Mouse (Mus musculus) midbrain, embryonic 11.5 days (tissue): ENCODE data around the gene Fgf4. TPM values are rescaled to one million over a fixed set of nuclear protein-coding genes. Genes with fewer than 3 reads are reported as not detected.

Source experiments
- ATAC-seq: fragments of 200-750 bp; cut with Nextera tagmentation; 2 replicates; pipeline ENCODE4 v1.8.0; 2017; ENCODE audit warnings: moderate TSS enrichment, moderate library complexity; ENCODE audit not compliant: low FRiP score
- DNase-seq: peaks from one replicate; pipeline ENCODE4 v3.0.0; 2015; ENCODE audit warnings: low spot score; ENCODE audit errors: missing footprints
- H3K27ac ChIP-seq: fragments of 300-500 bp; sonication (generic); 2 replicates; pipeline ENCODE4 v1.5.1; 2014; ENCODE audit warnings: low read depth, low read length
- H3K27me3 ChIP-seq: fragments of 300-500 bp; sonication (generic); 2 replicates; pipeline ENCODE4 v1.6.1; 2014; ENCODE audit warnings: mild to moderate bottlenecking, low read length, moderate library complexity, mixed read lengths; ENCODE audit not compliant: control insufficient read depth, insufficient read depth
- H3K36me3 ChIP-seq: fragments of 300-500 bp; sonication (generic); 2 replicates; pipeline ENCODE4 v1.6.1; 2014; ENCODE audit warnings: mild to moderate bottlenecking, low read length, moderate library complexity, mixed read lengths; ENCODE audit not compliant: control insufficient read depth, insufficient read depth
- H3K4me1 ChIP-seq: fragments of 300-500 bp; sonication (generic); 2 replicates; pipeline ENCODE4 v1.6.1; 2014; ENCODE audit warnings: low read length; ENCODE audit not compliant: control insufficient read depth, insufficient read depth
- H3K4me2 ChIP-seq: fragments of 300-500 bp; sonication (generic); 2 replicates; pipeline ENCODE4 v1.6.1; 2014; ENCODE audit warnings: mild to moderate bottlenecking, moderate library complexity
- H3K4me3 ChIP-seq: fragments of 300-500 bp; sonication (generic); 2 replicates; pipeline ENCODE4 v1.5.1; 2014; ENCODE audit warnings: low read depth, low read length
- H3K9ac ChIP-seq: fragments of 300-500 bp; sonication (generic); 2 replicates; pipeline ENCODE4 v1.6.1; 2014; ENCODE audit warnings: low read length
- H3K9me3 ChIP-seq: fragments of 300-500 bp; sonication (generic); 2 replicates; pipeline ENCODE4 v1.6.1; 2016; ENCODE audit warnings: low read length; ENCODE audit not compliant: control insufficient read depth
- WGBS: fragments of 180-500 bp; shearing (Covaris S2); extraction: QIAGEN DNeasy Blood & Tissue Kit; methylation state at CpG from one replicate; pipeline ENCODE4 v1.1.7; 2014; 5-methylcytosine and 5-hydroxymethylcytosine counted together
- polyA plus RNA-seq: library from polyadenylated mRNA; unstranded; fragments of >200 nt; fragmentation: Nextera tagmentation; extraction: Ambion mirVana; gene quantifications from 2 replicates; pipeline ENCODE4 v1.2.1, GENCODE M21; 2014

Gene Fgf4
- polyA plus RNA-seq, 1 experiment from 2014 or later, result not detected

- Histone ChIP-seq H3K4me1 (peaks cover 10% of the 10 kb centered on the region), H3K4me3 (no peak overlapping the region), H3K9ac (no peak overlapping the region), H3K4me2 (peak overlapping the region; percentile 37; the same call in 1 of the 2 replicates), H3K9me3 (no peaks in the 10 kb centered on the region), H3K27ac (no peak overlapping the region), H3K36me3 (no peaks in the 10 kb centered on the region), H3K27me3 (peaks cover 64% of the 10 kb centered on the region)
- DNase-seq, result peak; percentile 89
- ATAC-seq, result no peak
- WGBS, result under 1% methylated on average over 15 of the region's 15 CpGs
Measured at GRCm38 (mm10) chr7:144862126-144862525, 15.0 kb downstream of the Fgf4 start.

GRCm38 (mm10) chr7:144862712-144863111, 15.5 kb downstream of the Fgf4 start:
- WGBS, result 4% methylated on average over 18 of the region's 18 CpGs
- H3K4me3 ChIP-seq, result no peak overlapping the region
- H3K4me1 ChIP-seq, result peaks cover 10% of the 10 kb centered on the region
- H3K9ac ChIP-seq, result no peak overlapping the region
- DNase-seq (no peak), ATAC-seq (no peak)
- no peak overlapping the region for H3K4me2 ChIP-seq
- H3K27me3 ChIP-seq, result peaks cover 64% of the 10 kb centered on the region
- H3K36me3 ChIP-seq, result no peaks in the 10 kb centered on the region
- no peaks in the 10 kb centered on the region for H3K9me3 ChIP-seq
- H3K27ac ChIP-seq, result no peak overlapping the region

GRCm38 (mm10) chr7:144863196-144863595, 16.0 kb downstream of the Fgf4 start:
- no peak overlapping the region for H3K9ac ChIP-seq
- no peaks in the 10 kb centered on the region for H3K9me3 ChIP-seq
- whole genome bisulfite sequencing, result 2% methylated on average over 11 of the region's 11 CpGs
- peaks cover 10% of the 10 kb centered on the region for H3K4me1 ChIP-seq
- H3K4me3 ChIP-seq, result no peak overlapping the region
- H3K4me2 ChIP-seq, result no peak overlapping the region
- peaks cover 64% of the 10 kb centered on the region for H3K27me3 ChIP-seq
- H3K36me3 ChIP-seq, result no peaks in the 10 kb centered on the region
- DNase-seq (peak; percentile 91), ATAC-seq (no peak)
- no peak overlapping the region for H3K27ac ChIP-seq

- ATAC-seq, result no peak
- no peak overlapping the region for H3K9ac ChIP-seq
- H3K27me3 ChIP-seq, result peaks cover 61% of the 10 kb centered on the region
- H3K4me1 ChIP-seq, result peaks cover 10% of the 10 kb centered on the region
- WGBS, result 37% methylated on average over 3 of the region's 3 CpGs
- no peaks in the 10 kb centered on the region for H3K9me3 ChIP-seq
- DNase-seq, result no peak
- no peak overlapping the region for H3K4me2 ChIP-seq
- H3K4me3 ChIP-seq, result no peak overlapping the region
- no peaks in the 10 kb centered on the region for H3K36me3 ChIP-seq
- H3K27ac ChIP-seq, result no peak overlapping the region
Measured at GRCm38 (mm10) chr7:144864160-144864670, 17.0 kb downstream of the Fgf4 start.

- H3K4me3 ChIP-seq, result no peak overlapping the region
- H3K27me3 ChIP-seq, result peaks cover 32% of the 10 kb centered on the region
- H3K9ac ChIP-seq, result no peak overlapping the region
- H3K4me2 ChIP-seq, result no peak overlapping the region
- DNase-seq (no peak), ATAC-seq (no peak)
- H3K9me3 ChIP-seq, result no peaks in the 10 kb centered on the region
- H3K36me3 ChIP-seq, result no peaks in the 10 kb centered on the region
- H3K4me1 ChIP-seq, result no peaks in the 10 kb centered on the region; the same call in 1 of the 2 replicates
- no peak overlapping the region for H3K27ac ChIP-seq
- 67% methylated on average over 4 of the region's 4 CpGs for WGBS
Measured at GRCm38 (mm10) chr7:144867161-144867560, 20.0 kb downstream of the Fgf4 start.

- Histone ChIP-seq H3K4me1 (no peaks in the 10 kb centered on the region), H3K9me3 (no peaks in the 10 kb centered on the region), H3K4me2 (no peak overlapping the region), H3K36me3 (no peaks in the 10 kb centered on the region), H3K27me3 (peaks cover 27% of the 10 kb centered on the region), H3K4me3 (no peak overlapping the region), H3K9ac (no peak overlapping the region), H3K27ac (no peak overlapping the region)
- ATAC-seq (no peak), DNase-seq (no peak)
- WGBS, result 80% methylated on average over 8 of the region's 8 CpGs
Measured at GRCm38 (mm10) chr7:144867602-144868001, 20.4 kb downstream of the Fgf4 start.

- ATAC-seq (no peak), DNase-seq (no peak)
- Histone ChIP-seq H3K9me3 (no peaks in the 10 kb centered on the region), H3K4me2 (no peak overlapping the region), H3K27me3 (no peaks in the 10 kb centered on the region), H3K27ac (no peak overlapping the region), H3K4me3 (no peak overlapping the region), H3K9ac (no peak overlapping the region), H3K4me1 (peaks cover 4% of the 10 kb centered on the region), H3K36me3 (no peaks in the 10 kb centered on the region)
- 65% methylated on average over 4 of the region's 4 CpGs for WGBS
Measured at GRCm38 (mm10) chr7:144872420-144872819, 25.3 kb downstream of the Fgf4 start.

GRCm38 (mm10) chr7:144873160-144873559, 26.0 kb downstream of the Fgf4 start:
- H3K27me3 ChIP-seq, result no peaks in the 10 kb centered on the region
- WGBS, result 59% methylated on average over 4 of the region's 4 CpGs
- H3K36me3 ChIP-seq, result no peaks in the 10 kb centered on the region

GRCm38 (mm10) chr7:144874226-144874625, 27.1 kb downstream of the Fgf4 start:
- ATAC-seq (no peak), DNase-seq (no peak)
- Histone ChIP-seq H3K27me3 (no peaks in the 10 kb centered on the region), H3K4me2 (no peak overlapping the region), H3K36me3 (no peaks in the 10 kb centered on the region), H3K27ac (no peak overlapping the region), H3K4me1 (peaks cover 4% of the 10 kb centered on the region), H3K4me3 (no peak overlapping the region), H3K9ac (no peak overlapping the region), H3K9me3 (no peaks in the 10 kb centered on the region)
- WGBS, result 70% methylated on average over 4 of the region's 4 CpGs

More at GRCm38 (mm10) chr7:144873160-144873559, 26.0 kb downstream of the Fgf4 start:
- no peak overlapping the region for H3K27ac ChIP-seq
- ATAC-seq (no peak), DNase-seq (no peak)
- no peaks in the 10 kb centered on the region for H3K9me3 ChIP-seq
- no peak overlapping the region for H3K4me2 ChIP-seq
- no peak overlapping the region for H3K4me3 ChIP-seq
- H3K4me1 ChIP-seq, result peaks cover 4% of the 10 kb centered on the region
- no peak overlapping the region for H3K9ac ChIP-seq
